Mouse (Mus musculus) adrenal gland, postnatal 14 days (tissue): ENCODE measurements at regions not wholly inside any gene's neighbourhood (a gene's known extent, or its start where the extent isn't known, plus 50 kb on each side); places are given as distances from the start of the nearest gene placed in this dataset.

Experiments used
- DNase-seq: peaks from one replicate; pipeline ENCODE4 v3.0.0; 2021; ENCODE audit warnings: mixed read lengths

- no peak for DNase-seq
Measured at GRCm38 (mm10) chrX:99548284-99549019, 77.4 kb upstream of the Pja1 start.

- no peak for DNase-seq
Measured at GRCm38 (mm10) chrX:99544410-99544809, 73.3 kb upstream of the Pja1 start.

- DNase-seq = no peak
Measured at GRCm38 (mm10) chrX:99541916-99542315, 70.8 kb upstream of the Pja1 start.

- DNase-seq = no peak
Measured at GRCm38 (mm10) chrX:99540087-99540576, 69.1 kb upstream of the Pja1 start.

GRCm38 (mm10) chrX:99539684-99540083 lies 68.6 kb upstream of the Pja1 start:
- no peak for DNase-seq

GRCm38 (mm10) chrX:99537814-99538213 lies 66.7 kb upstream of the Pja1 start:
- DNase-seq = no peak

GRCm38 (mm10) chrX:99534922-99535321 lies 63.8 kb upstream of the Pja1 start:
- no peak for DNase-seq

- DNase-seq = peak; percentile 44
Measured at GRCm38 (mm10) chrX:99531154-99531553, 60.1 kb upstream of the Pja1 start.

- no peak for DNase-seq
Measured at GRCm38 (mm10) chrX:99530511-99530910, 59.4 kb upstream of the Pja1 start.

- DNase-seq = no peak
Measured at GRCm38 (mm10) chrX:99523306-99523705, 52.2 kb upstream of the Pja1 start.

GRCm38 (mm10) chrX:99522830-99523229 lies 51.8 kb upstream of the Pja1 start:
- DNase-seq = peak; percentile 88

GRCm38 (mm10) chrX:99522289-99522688 lies 51.2 kb upstream of the Pja1 start:
- DNase-seq = no peak

- no peak for DNase-seq
Measured at GRCm38 (mm10) chrX:99521866-99522265, 50.8 kb upstream of the Pja1 start.
